Mouse (Mus musculus): ENCODE measurements around the gene Syne3.

DNA sequence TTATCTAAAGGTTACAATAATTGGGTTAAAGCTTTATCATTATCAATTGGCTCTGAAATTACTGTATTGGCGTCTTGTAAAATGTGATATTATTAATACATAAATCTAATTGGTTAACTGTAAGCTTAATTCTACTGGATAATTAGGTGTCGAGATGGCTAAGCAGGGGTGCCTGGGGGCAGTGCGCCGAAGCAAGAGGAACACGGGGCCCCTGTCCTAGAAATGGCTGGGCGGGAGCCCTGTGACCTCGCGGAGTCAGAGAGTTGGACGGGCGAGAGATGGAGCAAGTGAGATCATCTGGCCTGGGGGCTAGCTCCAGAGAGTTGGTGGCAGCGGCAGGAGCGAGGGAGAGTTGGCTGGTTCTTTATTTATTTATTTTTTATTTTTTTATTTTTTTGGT, 40.2 kb upstream of the Syne3 start:
- no peak for TF ChIP-seq ETS1 (IDR thresholded peaks at IDR 0.05; ENCODE audit: low read depth, low read length)
- no peak for TF ChIP-seq POLR2AphosphoS5 (IDR thresholded peaks at IDR 0.05; ENCODE audit: borderline replicate concordance, low read depth, low read length)
- TF ChIP-seq E2F4 (IDR thresholded peaks at IDR 0.05; ENCODE audit: borderline replicate concordance, low read depth, low read length) = no peak
- TF ChIP-seq ZC3H11A (IDR thresholded peaks at IDR 0.05; ENCODE audit: low read depth, low read length) = no peak
- TF ChIP-seq CTCF (IDR thresholded peaks at IDR 0.05 in 2 of 3, conservative IDR thresholded peaks at IDR 0.05 in 1 of 3; ENCODE audit: control insufficient read depth in 1 of 3, insufficient read depth in 1 of 3, low read depth in 2 of 3, low read length in 3 of 3, poor library complexity in 1 of 3, severe bottlenecking in 1 of 3) = no peak
- TF ChIP-seq MYB (IDR thresholded peaks at IDR 0.05; ENCODE audit: low read depth, low read length) = no peak
- TF ChIP-seq GATA1 (IDR thresholded peaks at IDR 0.05; ENCODE audit: low read depth, low read length) = no peak
- no peak for TF ChIP-seq MYC (IDR thresholded peaks at IDR 0.05; ENCODE audit: low read depth, low read length)
